Mouse (Mus musculus): ENCODE measurements at regions not wholly inside any gene's neighbourhood (a gene's known extent, or its start where the extent isn't known, plus 50 kb on each side); places are given as distances from the start of the nearest gene placed in this dataset.
A peak's percentile ranks its signal among the peaks of the same experiment; 100 is the strongest.

- Histone ChIP-seq H3K27me3 (peaks cover 26% of the 10 kb centered on the region), H3K36me3 (no peaks in the 10 kb centered on the region), H3K4me1 (peaks cover 17% of the 10 kb centered on the region), H3K9ac (no peak overlapping the region), H3K27ac (no peak overlapping the region), H3K9me3 (no peaks in the 10 kb centered on the region), H3K4me2 (replicated peaks) (no peak overlapping the region), H3K4me3 (no peak overlapping the region)
- 89% methylated on average over 10 of the region's 10 CpGs for WGBS
- ATAC-seq (ENCODE audit: low FRiP score, low read depth): no peak
Measured at GRCm38 (mm10) chr13:54285968-54286367, 85.2 kb upstream of the Cplx2 start.

GRCm38 (mm10) chr13:54286616-54287015, 84.5 kb upstream of the Cplx2 start:
- H3K9me3 ChIP-seq: no peaks in the 10 kb centered on the region
- no peaks in the 10 kb centered on the region for H3K36me3 ChIP-seq
- ATAC-seq (ENCODE audit: low FRiP score, low read depth): no peak
- no peak overlapping the region for H3K4me2 ChIP-seq (replicated peaks)
- peaks cover 15% of the 10 kb centered on the region for H3K4me1 ChIP-seq
- WGBS: 84% methylated on average over 11 of the region's 11 CpGs
- H3K27ac ChIP-seq: no peak overlapping the region
- peaks cover 20% of the 10 kb centered on the region for H3K27me3 ChIP-seq
- no peak overlapping the region for H3K4me3 ChIP-seq
- H3K9ac ChIP-seq: no peak overlapping the region

GRCm38 (mm10) chr13:54290066-54290465, 81.1 kb upstream of the Cplx2 start:
- 86% methylated on average over 9 of the region's 9 CpGs for WGBS

GRCm38 (mm10) chr13:54292394-54292793, 78.8 kb upstream of the Cplx2 start:
- ATAC-seq (ENCODE audit: low FRiP score, low read depth): no peak
- Histone ChIP-seq H3K9ac (no peak overlapping the region), H3K27me3 (peaks cover 3% of the 10 kb centered on the region; the same call in 1 of the 2 replicates), H3K36me3 (no peaks in the 10 kb centered on the region), H3K9me3 (no peaks in the 10 kb centered on the region), H3K27ac (no peak overlapping the region), H3K4me1 (no peaks in the 10 kb centered on the region), H3K4me3 (no peak overlapping the region), H3K4me2 (replicated peaks) (no peak overlapping the region)
- 81% methylated on average over 6 of the region's 6 CpGs for WGBS

More at GRCm38 (mm10) chr13:54290066-54290465, 81.1 kb upstream of the Cplx2 start:
- Histone ChIP-seq H3K27me3 (peaks cover 1% of the 10 kb centered on the region; the same call in 1 of the 2 replicates), H3K36me3 (no peaks in the 10 kb centered on the region), H3K9ac (no peak overlapping the region), H3K4me2 (replicated peaks) (no peak overlapping the region), H3K4me1 (no peaks in the 10 kb centered on the region), H3K4me3 (no peak overlapping the region), H3K9me3 (no peaks in the 10 kb centered on the region), H3K27ac (no peak overlapping the region)
- no peak for ATAC-seq (ENCODE audit: low FRiP score, low read depth)

GRCm38 (mm10) chr13:54293006-54293405, 78.1 kb upstream of the Cplx2 start:
- no peak overlapping the region for H3K27ac ChIP-seq
- no peak overlapping the region for H3K9ac ChIP-seq
- H3K36me3 ChIP-seq: no peaks in the 10 kb centered on the region
- H3K9me3 ChIP-seq: no peaks in the 10 kb centered on the region
- no peak for ATAC-seq (ENCODE audit: low FRiP score, low read depth)
- no peak overlapping the region for H3K4me2 ChIP-seq (replicated peaks)
- no peak overlapping the region for H3K4me3 ChIP-seq
- peaks cover 3% of the 10 kb centered on the region; the same call in 1 of the 2 replicates for H3K27me3 ChIP-seq
- WGBS: 85% methylated on average over 3 of the region's 3 CpGs
- H3K4me1 ChIP-seq: no peaks in the 10 kb centered on the region

- no peak for ATAC-seq (ENCODE audit: low FRiP score, low read depth)
- peaks cover 11% of the 10 kb centered on the region for H3K27me3 ChIP-seq
- no peaks in the 10 kb centered on the region for H3K4me1 ChIP-seq
- H3K4me3 ChIP-seq: no peak overlapping the region
- H3K4me2 ChIP-seq (replicated peaks): no peak overlapping the region
- WGBS: 73% methylated on average over 5 of the region's 5 CpGs
- no peak overlapping the region for H3K9ac ChIP-seq
- H3K36me3 ChIP-seq: no peaks in the 10 kb centered on the region
- H3K27ac ChIP-seq: no peak overlapping the region
- no peaks in the 10 kb centered on the region for H3K9me3 ChIP-seq
Measured at GRCm38 (mm10) chr13:54295475-54296259, 75.5 kb upstream of the Cplx2 start.

- H3K4me3 ChIP-seq: no peak overlapping the region
- H3K4me2 ChIP-seq (replicated peaks): no peak overlapping the region
- no peak overlapping the region for H3K27ac ChIP-seq
- no peaks in the 10 kb centered on the region for H3K9me3 ChIP-seq
- no peaks in the 10 kb centered on the region for H3K36me3 ChIP-seq
- no peak overlapping the region for H3K9ac ChIP-seq
- H3K27me3 ChIP-seq: peaks cover 15% of the 10 kb centered on the region
- WGBS: 16% methylated on average over 1 of the region's 1 CpGs
- no peak for ATAC-seq (ENCODE audit: low FRiP score, low read depth)
- H3K4me1 ChIP-seq: peaks cover 2% of the 10 kb centered on the region
Measured at GRCm38 (mm10) chr13:54296260-54296555, 74.9 kb upstream of the Cplx2 start.

- Histone ChIP-seq H3K4me1 (peaks cover 17% of the 10 kb centered on the region), H3K36me3 (no peaks in the 10 kb centered on the region), H3K9ac (no peak overlapping the region), H3K27ac (no peak overlapping the region), H3K4me2 (replicated peaks) (no peak overlapping the region), H3K27me3 (peaks cover 16% of the 10 kb centered on the region), H3K4me3 (no peak overlapping the region), H3K9me3 (no peaks in the 10 kb centered on the region)
- ATAC-seq (ENCODE audit: low FRiP score, low read depth): no peak
- WGBS: 64% methylated on average over 8 of the region's 8 CpGs
Measured at GRCm38 (mm10) chr13:54298851-54299250, 72.3 kb upstream of the Cplx2 start.

- no peak overlapping the region for H3K4me3 ChIP-seq
Measured at GRCm38 (mm10) chr13:54299295-54299694, 71.9 kb upstream of the Cplx2 start.

GRCm38 (mm10) chr13:54301110-54301509, 70.0 kb upstream of the Cplx2 start:
- Histone ChIP-seq H3K27ac (no peak overlapping the region), H3K36me3 (no peaks in the 10 kb centered on the region), H3K9me3 (no peaks in the 10 kb centered on the region), H3K4me2 (replicated peaks) (no peak overlapping the region), H3K27me3 (peaks cover 13% of the 10 kb centered on the region), H3K4me1 (peaks cover 24% of the 10 kb centered on the region), H3K9ac (no peak overlapping the region), H3K4me3 (no peak overlapping the region)
- 28% methylated on average over 1 of the region's 1 CpGs for WGBS
- no peak for ATAC-seq (ENCODE audit: low FRiP score, low read depth)

More at GRCm38 (mm10) chr13:54299295-54299694, 71.9 kb upstream of the Cplx2 start:
- ATAC-seq (ENCODE audit: low FRiP score, low read depth): no peak
- Histone ChIP-seq H3K27me3 (peaks cover 16% of the 10 kb centered on the region), H3K27ac (no peak overlapping the region), H3K36me3 (no peaks in the 10 kb centered on the region), H3K9me3 (no peaks in the 10 kb centered on the region), H3K4me2 (replicated peaks) (no peak overlapping the region), H3K9ac (no peak overlapping the region), H3K4me1 (peaks cover 21% of the 10 kb centered on the region)
- 85% methylated on average over 5 of the region's 5 CpGs for WGBS

GRCm38 (mm10) chr13:54301677-54302076, 69.5 kb upstream of the Cplx2 start:
- Histone ChIP-seq H3K9me3 (no peaks in the 10 kb centered on the region), H3K9ac (peak overlapping the region; percentile 95; the same call in 1 of the 2 replicates), H3K4me1 (peaks cover 24% of the 10 kb centered on the region), H3K27me3 (peaks cover 13% of the 10 kb centered on the region), H3K4me3 (peak overlapping the region; percentile 83), H3K27ac (no peak overlapping the region), H3K36me3 (no peaks in the 10 kb centered on the region), H3K4me2 (replicated peaks) (peak overlapping the region; percentile 96)
- ATAC-seq (ENCODE audit: low FRiP score, low read depth): no peak
- WGBS: 25% methylated on average over 6 of the region's 6 CpGs

- peak overlapping the region; percentile 83 for H3K4me3 ChIP-seq
- ATAC-seq (ENCODE audit: low FRiP score, low read depth): peak; percentile 52
- H3K36me3 ChIP-seq: no peaks in the 10 kb centered on the region
- H3K9me3 ChIP-seq: no peaks in the 10 kb centered on the region
- under 1% methylated on average over 44 of the region's 58 CpGs for WGBS
- peak overlapping the region; percentile 96 for H3K4me2 ChIP-seq (replicated peaks)
- peak overlapping the region; percentile 98 for H3K27ac ChIP-seq
- H3K27me3 ChIP-seq: peaks cover 13% of the 10 kb centered on the region
- H3K4me1 ChIP-seq: peaks cover 28% of the 10 kb centered on the region
- H3K9ac ChIP-seq: peak overlapping the region; percentile 95
Measured at GRCm38 (mm10) chr13:54302351-54303070, 68.6 kb upstream of the Cplx2 start.

Measured in limb, embryonic 13.5 days (tissue).